Mouse (Mus musculus) monocyte, adult 2 months (primary cell): ENCODE results near the gene Myadm.
"Not testable (repeated sequence)": the region's sequence is repeated elsewhere in the genome, so short reads cannot be mapped to it uniquely, and the experiment has no call there.

Experiments
- DNase-seq, 2 experiments: peaks; one replicate each; pipeline ENCODE4 v3.0.0; 2022; ENCODE audit warnings: low spot score in 2 of 2, low read depth in 1 of 2

Gene Myadm

DNA sequence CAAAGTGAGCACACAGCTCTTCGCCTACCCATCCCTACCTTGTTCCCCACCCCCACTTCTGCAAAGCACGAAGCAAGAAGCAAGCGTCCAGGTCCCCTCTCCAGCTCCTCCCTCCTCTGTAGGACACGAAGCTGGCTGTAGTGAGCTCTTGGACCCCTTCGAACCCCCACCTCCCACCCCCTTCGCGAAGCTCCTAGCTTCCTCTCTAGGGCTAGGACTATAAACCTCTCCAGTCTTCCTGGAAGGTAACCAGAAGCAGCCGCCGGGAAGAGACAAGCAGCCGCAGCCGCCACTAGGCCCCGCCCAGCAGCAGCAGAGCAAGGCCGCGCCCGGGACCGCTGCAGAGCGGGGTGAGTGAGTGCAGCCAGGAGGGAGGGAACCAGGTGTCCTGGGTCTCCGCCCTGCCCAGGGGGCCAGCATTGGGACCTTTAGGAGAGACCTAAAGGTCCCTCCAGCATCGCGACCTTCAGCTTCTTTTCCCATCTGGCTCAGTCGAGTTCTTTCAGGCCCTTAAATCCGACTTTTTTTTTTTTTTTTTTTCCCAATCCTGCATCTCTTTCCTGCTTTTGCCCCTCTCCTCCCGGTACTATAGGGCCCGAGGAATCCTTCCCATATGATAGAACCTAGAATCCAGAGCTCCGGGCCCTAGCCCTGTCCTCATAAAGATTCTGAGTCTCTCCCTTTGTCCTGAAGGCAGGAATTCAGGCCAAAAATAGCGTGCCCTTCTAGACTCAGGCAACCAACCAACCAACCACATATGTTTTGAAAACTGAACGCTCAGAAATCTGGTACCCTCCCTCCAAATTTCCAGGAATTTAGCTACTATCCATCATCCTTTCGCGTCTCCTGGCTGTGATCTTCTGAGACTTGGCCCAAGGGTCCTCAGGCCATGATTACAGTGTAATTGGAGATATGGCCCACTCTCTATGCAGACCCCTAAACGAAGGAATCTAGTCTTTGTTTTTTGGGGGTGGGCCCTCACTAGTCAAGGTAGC lies at the start of gene Myadm, which contains the start of gene Prkcg:
TSS of gene Myadm (plus strand) at position 105 of the 995 bp plus-strand sequence.
TSS of gene Prkcg (plus strand) at position 204 of the 995 bp plus-strand sequence.
- peak in 1 of 2 experiments; percentile 47 for DNase-seq

GRCm38 (mm10) chr7:3239193-3239592 lies 49.7 kb upstream of the Myadm start:
- no peak for DNase-seq

- no peak for DNase-seq
These were observed 28.2 kb upstream of the Myadm start for GRCm38 (mm10) chr7:3260701-3261100.

DNA sequence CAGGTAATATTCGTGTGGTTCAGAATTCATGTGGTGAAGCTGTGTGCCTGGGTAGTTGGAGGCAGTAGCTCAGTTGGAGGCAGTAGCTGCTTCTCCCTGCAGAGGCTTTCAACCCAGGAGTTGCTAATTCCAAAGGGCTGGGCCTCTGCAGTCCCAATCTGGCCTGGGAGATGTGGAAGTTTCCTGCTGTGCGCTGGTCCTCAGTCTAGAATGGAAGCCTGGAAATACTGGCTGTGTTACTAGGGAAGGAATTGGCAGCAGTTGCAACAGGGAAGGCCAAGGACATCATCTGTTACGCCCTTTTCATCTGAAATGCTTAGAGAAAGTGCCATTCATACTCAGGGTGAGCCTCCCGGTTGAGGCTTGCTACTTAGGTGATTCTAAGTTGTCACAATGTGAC lies 27.4 kb upstream of the Myadm start:
- no peak for DNase-seq

- no peak for DNase-seq
These were observed 26.1 kb upstream of the Myadm start for GRCm38 (mm10) chr7:3262789-3263188.

DNA sequence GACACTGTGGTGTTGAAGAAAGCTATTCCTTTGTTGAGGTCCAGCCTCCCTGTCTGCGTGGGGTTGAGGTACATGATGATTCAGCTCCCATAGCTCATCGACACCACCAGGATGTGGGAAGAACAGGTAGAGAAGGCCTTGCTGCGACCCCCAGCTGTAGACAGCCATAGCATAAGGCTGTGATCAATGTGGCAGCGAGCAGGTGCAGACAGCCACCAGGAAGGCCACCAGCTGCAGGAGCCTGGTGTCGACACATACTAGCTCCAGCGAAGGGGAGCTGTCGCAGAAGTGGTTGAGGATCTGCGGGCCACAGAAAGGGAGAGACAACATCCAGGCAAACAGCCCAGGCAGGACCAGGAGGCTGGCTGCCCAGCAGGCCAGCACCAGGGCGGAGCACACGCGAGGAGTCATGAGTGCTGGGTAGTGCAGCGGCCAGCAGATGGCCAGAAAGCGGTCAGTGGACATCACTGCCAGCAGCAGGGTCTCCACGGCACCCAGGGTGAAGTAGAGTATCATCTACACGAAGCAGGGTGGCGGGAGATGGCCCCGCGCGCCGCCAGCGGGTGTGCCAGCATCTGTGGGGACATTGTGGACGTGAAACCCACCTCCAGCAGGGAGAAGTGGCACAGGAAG lies 24.4 kb upstream of the Myadm start:
- no peak for DNase-seq

GRCm38 (mm10) chr7:3265311-3265710 lies 23.6 kb upstream of the Myadm start:
- no peak for DNase-seq

DNA sequence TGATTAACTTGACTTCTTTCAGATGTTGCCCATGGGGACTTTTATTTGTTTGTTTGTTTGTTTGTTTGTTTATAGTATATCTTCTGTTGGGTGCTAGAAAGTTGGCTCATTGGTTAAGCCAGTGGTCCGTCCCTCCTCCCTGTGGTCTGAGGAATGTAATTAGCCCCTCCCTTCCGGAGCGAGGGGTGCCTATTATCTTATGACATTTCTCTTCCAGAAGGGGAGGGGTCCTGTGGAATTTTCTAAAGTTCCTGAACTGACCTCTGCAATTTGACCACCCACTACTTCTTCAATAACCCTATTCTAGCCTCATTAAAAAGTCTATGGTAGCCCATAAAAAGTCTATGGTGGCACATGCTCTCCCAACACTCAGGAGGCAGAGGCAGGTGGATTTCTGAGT lies 21.6 kb upstream of the Myadm start:
- DNase-seq = no peak

GRCm38 (mm10) chr7:3267888-3268287 lies 21.0 kb upstream of the Myadm start:
- no peak for DNase-seq

- DNase-seq = no peak
These were observed 20.6 kb upstream of the Myadm start for GRCm38 (mm10) chr7:3268291-3268690.

GRCm38 (mm10) chr7:3272206-3272605 lies 16.7 kb upstream of the Myadm start:
- no peak for DNase-seq

DNA sequence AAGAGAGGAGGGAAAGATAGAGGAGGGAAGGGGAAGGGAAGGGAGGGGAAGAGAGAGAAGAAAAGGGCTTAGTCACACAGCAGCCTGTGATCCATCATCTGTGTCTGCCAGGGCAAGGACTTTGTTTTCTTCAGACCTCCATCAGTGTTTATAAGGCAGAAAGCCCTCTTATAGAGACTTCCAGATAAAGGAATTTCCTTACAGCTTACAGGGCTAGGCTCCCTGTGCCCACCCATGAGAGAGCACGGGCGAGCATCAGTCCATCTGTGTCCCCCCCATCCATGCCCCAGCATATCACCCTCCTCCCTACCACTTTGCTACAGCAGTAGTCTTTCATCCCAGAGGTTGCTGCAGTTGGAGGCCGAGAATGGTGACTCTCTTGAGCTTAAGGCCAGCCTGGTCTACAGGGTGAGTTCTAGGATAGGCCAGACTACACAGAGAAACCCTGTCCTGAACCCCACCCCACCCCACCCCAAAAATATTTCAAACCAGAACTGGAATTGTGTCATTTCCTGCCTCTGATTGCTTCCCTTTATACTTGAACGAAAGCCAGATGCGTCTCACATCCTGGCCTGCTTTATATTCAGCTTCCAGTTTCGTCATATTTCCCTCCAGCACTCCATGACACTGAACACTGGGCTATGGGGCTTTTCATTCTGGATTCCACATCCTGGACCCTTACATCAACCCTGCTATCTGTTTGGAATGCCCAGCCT lies 13.3 kb upstream of the Myadm start:
- DNase-seq = no peak

GRCm38 (mm10) chr7:3276781-3277180 lies 12.1 kb upstream of the Myadm start:
- not testable (repeated sequence) for DNase-seq

- DNase-seq = no peak
These were observed 8.7 kb upstream of the Myadm start for GRCm38 (mm10) chr7:3280080-3280653.

DNA sequence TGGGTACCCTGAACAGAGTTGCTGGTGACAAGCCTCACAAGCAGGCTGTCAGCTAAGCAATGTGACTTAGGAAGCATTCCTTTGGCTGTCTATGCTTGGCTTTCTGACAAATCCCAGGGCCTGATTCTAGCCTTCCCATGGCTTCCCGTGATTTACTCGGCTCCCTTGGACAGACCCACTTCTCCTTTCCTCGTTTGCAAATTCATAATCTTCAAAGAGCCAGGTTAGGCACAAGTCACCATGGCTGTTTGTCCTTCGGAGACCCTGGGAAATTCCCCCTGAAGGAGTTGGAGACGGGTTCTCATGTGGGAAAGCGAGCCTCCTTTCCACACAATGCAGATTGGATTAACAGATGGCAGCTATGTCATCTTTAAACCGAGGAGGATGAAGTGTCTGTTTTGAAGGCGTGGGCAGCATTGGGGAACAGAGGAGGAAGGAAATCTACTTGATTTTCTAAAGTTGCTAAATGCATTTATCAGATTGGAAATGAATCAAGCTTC lies 8.2 kb upstream of the Myadm start:
- no peak for DNase-seq

GRCm38 (mm10) chr7:3281741-3282140 lies 7.1 kb upstream of the Myadm start:
- no peak for DNase-seq

- DNase-seq = no peak
These were observed 5.6 kb upstream of the Myadm start for GRCm38 (mm10) chr7:3283081-3283875.

- DNase-seq = no peak
These were observed 4.3 kb upstream of the Myadm start for GRCm38 (mm10) chr7:3284604-3285003.

- DNase-seq = no peak
These were observed 2.8 kb upstream of the Myadm start for GRCm38 (mm10) chr7:3286036-3286435.

- DNase-seq = no peak
These were observed 1.7 kb upstream of the Myadm start for GRCm38 (mm10) chr7:3287186-3287585.
